ENCODE assay signal across 8 mouse cellular contexts in the genomic region with DNA sequence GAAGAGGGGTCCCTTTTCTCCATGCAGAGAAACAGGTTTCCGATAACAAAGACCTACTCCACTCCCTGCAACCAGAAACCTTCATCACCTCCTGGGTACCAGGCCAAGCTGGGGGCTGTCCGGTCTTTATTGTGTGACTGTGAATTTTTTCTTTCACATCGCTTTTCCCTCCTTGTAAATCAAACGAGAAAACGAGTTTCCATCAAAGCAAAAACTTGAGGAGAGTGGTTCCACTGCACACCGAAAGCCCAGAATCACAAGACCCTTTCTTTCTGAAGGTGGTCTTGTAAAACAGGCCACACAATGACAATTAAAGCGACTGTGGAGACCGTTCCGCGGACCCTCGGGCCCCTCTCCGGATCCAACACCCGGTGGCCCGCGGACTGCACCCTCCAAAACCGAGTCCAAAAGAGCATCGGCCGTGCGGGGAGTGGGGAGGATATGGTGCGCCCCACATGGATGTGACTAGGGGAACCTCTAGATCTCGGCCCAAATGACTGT. TPM values are rescaled to one million over a fixed set of nuclear protein-coding genes. Genes with fewer than 3 reads are reported as not detected.
DNase-seq lines count a peak whose midpoint lies in the region; ATAC-seq and TF ChIP-seq lines count a peak whose summit lies in the region.

No protein-coding gene starts in this region.

- ATAC-seq in heart, embryonic 11.5 days (replicated peaks; ENCODE audit: insufficient number of reproducible peaks, low FRiP score, low TSS enrichment), result peak; percentile 37; the same call in 1 of the 2 replicates
- peak; percentile 43; the same call in 1 of the 2 replicates for ATAC-seq in embryonic facial prominence, embryonic 15.5 days (ENCODE audit: insufficient number of reproducible peaks, low FRiP score, low TSS enrichment, low read depth)
- peak; percentile 60 for ATAC-seq in neural tube, embryonic 14.5 days (ENCODE audit: low read depth)

- DNase-seq in heart, postnatal 14 days, result no peak
- DNase-seq in limb, embryonic 10.5 days (ENCODE audit: low spot score), result peak; percentile 67
- no peak for DNase-seq in ovary, postnatal 14 days (ENCODE audit: low spot score)
- no peak for DNase-seq in lung, postnatal 10 days

- peak overlapping the region; percentile 93 for H3K27ac ChIP-seq in heart, embryonic 11.5 days (ENCODE audit: low read depth, low read length)
- no peak overlapping the region for H3K27ac ChIP-seq in ES-Bruce4 (ENCODE audit: insufficient read depth, low read length)
- H3K27ac ChIP-seq in embryonic facial prominence, embryonic 15.5 days (replicated peaks), result peak overlapping the region; percentile 80
- H3K27ac ChIP-seq in limb, embryonic 10.5 days, result peak overlapping the region; percentile 97
- H3K27ac ChIP-seq in neural tube, embryonic 14.5 days (ENCODE audit: low read depth, low read length), result peak overlapping the region; percentile 71

- H3K9me3 ChIP-seq in heart, embryonic 11.5 days (replicated peaks; ENCODE audit: control insufficient read depth, low read length), result no peaks in the 10 kb centered on the region
- H3K9me3 ChIP-seq in ES-Bruce4 (replicated peaks; ENCODE audit: control insufficient read depth, insufficient read depth, low read length, poor library complexity, severe bottlenecking), result no peaks in the 10 kb centered on the region
- no peaks in the 10 kb centered on the region for H3K9me3 ChIP-seq in embryonic facial prominence, embryonic 15.5 days (replicated peaks)
- no peaks in the 10 kb centered on the region for H3K9me3 ChIP-seq in limb, embryonic 10.5 days (replicated peaks)
- H3K9me3 ChIP-seq in neural tube, embryonic 14.5 days (ENCODE audit: control insufficient read depth, low read length), result no peaks in the 10 kb centered on the region

- no peaks in the 10 kb centered on the region for H3K36me3 ChIP-seq in heart, embryonic 11.5 days (ENCODE audit: control insufficient read depth, insufficient read depth, low read length)
- no peaks in the 10 kb centered on the region for H3K36me3 ChIP-seq in ES-Bruce4 (ENCODE audit: control insufficient read depth, insufficient read depth, low read length, poor library complexity, severe bottlenecking)
- no peaks in the 10 kb centered on the region for H3K36me3 ChIP-seq in embryonic facial prominence, embryonic 15.5 days
- H3K36me3 ChIP-seq in limb, embryonic 10.5 days, result peaks cover 36% of the 10 kb centered on the region
- H3K36me3 ChIP-seq in neural tube, embryonic 14.5 days (ENCODE audit: control insufficient read depth, insufficient read depth, low read length), result no peaks in the 10 kb centered on the region

- no peak for TF ChIP-seq POLR2A in ES-Bruce4 (IDR thresholded peaks at IDR 0.05; ENCODE audit: insufficient read depth, low read length)

- TF ChIP-seq EP300 in ES-Bruce4 (IDR thresholded peaks at IDR 0.05; ENCODE audit: insufficient read depth, low read depth, low read length), result no peak

- H3K4me1 ChIP-seq in heart, embryonic 11.5 days (ENCODE audit: control insufficient read depth, insufficient read depth, low read length), result peaks cover 33% of the 10 kb centered on the region
- H3K4me1 ChIP-seq in ES-Bruce4 (ENCODE audit: control insufficient read depth, insufficient read depth, low read length), result peaks cover 4% of the 10 kb centered on the region
- peaks cover 31% of the 10 kb centered on the region for H3K4me1 ChIP-seq in embryonic facial prominence, embryonic 15.5 days
- peaks cover 40% of the 10 kb centered on the region for H3K4me1 ChIP-seq in limb, embryonic 10.5 days
- peaks cover 16% of the 10 kb centered on the region; the same call in 1 of the 2 replicates for H3K4me1 ChIP-seq in neural tube, embryonic 14.5 days (ENCODE audit: control insufficient read depth, insufficient read depth, low read length)

- WGBS in heart, embryonic 11.5 days (ENCODE audit: insufficient replicate concordance), result under 1% methylated on average over 21 of the region's 21 CpGs
- under 1% methylated on average over 21 of the region's 21 CpGs for WGBS in embryonic facial prominence, embryonic 15.5 days
- WGBS in limb, embryonic 10.5 days, result under 1% methylated on average over 21 of the region's 21 CpGs
- 0% methylated on average over 21 of the region's 21 CpGs for WGBS in neural tube, embryonic 14.5 days

- H3K9ac ChIP-seq in heart, embryonic 11.5 days (ENCODE audit: low read depth, low read length), result peak overlapping the region; percentile 96
- H3K9ac ChIP-seq in ES-Bruce4 (ENCODE audit: low read depth, poor library complexity, severe bottlenecking), result peak overlapping the region; percentile 55
- peak overlapping the region; percentile 89 for H3K9ac ChIP-seq in embryonic facial prominence, embryonic 15.5 days
- peak overlapping the region; percentile 82 for H3K9ac ChIP-seq in neural tube, embryonic 14.5 days (replicated peaks; ENCODE audit: low read depth, low read length)

- intact Hi-C loops in heart, postnatal 14 days (cut with DNase I), result loop anchor here (2.0 to 5.0 kb wide), 3 partner anchors 41 to 55 kb away; no protein-coding TSS in a partner anchor

- H3K4me2 ChIP-seq in heart, embryonic 11.5 days, result peak overlapping the region; percentile 89
- H3K4me2 ChIP-seq in embryonic facial prominence, embryonic 15.5 days (replicated peaks), result peak overlapping the region; percentile 66
- H3K4me2 ChIP-seq in neural tube, embryonic 14.5 days (ENCODE audit: low read depth, low read length), result peak overlapping the region; percentile 84

- no peak for TF ChIP-seq CTCF in ES-Bruce4 (IDR thresholded peaks at IDR 0.05; ENCODE audit: low read depth, low read length)

- no peaks in the 10 kb centered on the region for H3K27me3 ChIP-seq in heart, embryonic 11.5 days (ENCODE audit: control insufficient read depth, insufficient read depth, low read length)
- H3K27me3 ChIP-seq in ES-Bruce4 (ENCODE audit: control insufficient read depth, insufficient read depth, low read length, poor library complexity, severe bottlenecking), result no peaks in the 10 kb centered on the region
- H3K27me3 ChIP-seq in embryonic facial prominence, embryonic 15.5 days, result no peaks in the 10 kb centered on the region
- H3K27me3 ChIP-seq in limb, embryonic 10.5 days (ENCODE audit: low read depth, poor library complexity, severe bottlenecking), result no peaks in the 10 kb centered on the region
- no peaks in the 10 kb centered on the region for H3K27me3 ChIP-seq in neural tube, embryonic 14.5 days (ENCODE audit: control insufficient read depth, insufficient read depth, low read length)

- H3K4me3 ChIP-seq in heart, embryonic 11.5 days (ENCODE audit: low read depth, low read length), result peak overlapping the region; percentile 85
- peak overlapping the region; percentile 66 for H3K4me3 ChIP-seq in ES-Bruce4 (ENCODE audit: low read depth, low read length)
- H3K4me3 ChIP-seq in embryonic facial prominence, embryonic 15.5 days (replicated peaks), result peak overlapping the region; percentile 81
- H3K4me3 ChIP-seq in limb, embryonic 10.5 days, result peak overlapping the region; percentile 79
- peak overlapping the region; percentile 85 for H3K4me3 ChIP-seq in neural tube, embryonic 14.5 days (ENCODE audit: low read depth, low read length)

RNA-seq across cellular contexts. Expression of gene F2r, which starts 0.6 kb away (rescaled TPM):
- polyA plus RNA-seq in heart, embryonic 11.5 days (2014; fragmentation: Nextera tagmentation; extraction: Ambion mirVana), result 171 and 195 TPM in 2 replicates
- total RNA-seq in heart, postnatal 14 days (2021), result 10 to 100 TPM; 27.9 to 30.4 TPM
- 34.0 and 36.7 TPM in 2 replicates for polyA plus RNA-seq in ES-Bruce4 (2011; ENCODE audit: insufficient read depth, insufficient read length, low read depth, missing spikeins)
- polyA plus RNA-seq in embryonic facial prominence, embryonic 15.5 days (2015; fragmentation: Nextera tagmentation; extraction: Ambion mirVana), result 81.7 and 82.3 TPM in 2 replicates
- 141 and 143 TPM in 2 replicates for polyA plus RNA-seq in limb, embryonic 10.5 days (2016; fragmentation: Nextera tagmentation; extraction: Ambion mirVana)
- polyA plus RNA-seq in neural tube, embryonic 14.5 days (2014; fragmentation: Nextera tagmentation; extraction: Ambion mirVana), result 65.2 and 74.2 TPM in 2 replicates
